Mouse (Mus musculus): ENCODE results near the gene Ctnna3. TPM values are rescaled to one million over a fixed set of nuclear protein-coding genes. Genes with fewer than 3 reads are reported as not detected.
"Not testable (repeated sequence)": the region's sequence is repeated elsewhere in the genome, so short reads cannot be mapped to it uniquely, and the experiment has no call there.

The Ctnna3 gene
- polyA plus RNA-seq (2015; fragmentation: Nextera tagmentation; extraction: Ambion mirVana), result 0.26 and 0.40 TPM in 2 replicates

- WGBS, result under 1% methylated on average over 55 of the region's 55 CpGs
- Histone ChIP-seq H3K4me2 (peak within 1 kb of the TSS; percentile 77), H3K9ac (peak within 1 kb of the TSS; percentile 67), H3K4me3 (peak within 1 kb of the TSS; percentile 71), H3K27me3 (no peaks in the 10 kb centered on the region), H3K36me3 (ENCODE audit: poor library complexity, severe bottlenecking) (no peaks in the 10 kb centered on the region), H3K4me1 (peaks cover 6% of the 10 kb centered on the region; the same call in 1 of the 2 replicates), H3K9me3 (replicated peaks) (no peaks in the 10 kb centered on the region), H3K27ac (peak within 1 kb of the TSS; percentile 48; the same call in 1 of the 2 replicates)
- peak; percentile 97 for ATAC-seq
Measured at GRCm38 (mm10) chr10:63429785-63430305, at the start of gene Ctnna3. TSS of gene Ctnna3 (plus strand) at chr10:63430098.

GRCm38 (mm10) chr10:63381498-63382280 lies 48.2 kb upstream of the Ctnna3 start, which contains the start of gene Sirt1:
TSS of gene Sirt1 (minus strand) at chr10:63381704.
- H3K4me1 ChIP-seq, result peaks cover 9% of the 10 kb centered on the region
- no peaks in the 10 kb centered on the region for H3K9me3 ChIP-seq (replicated peaks)
- peak within 1 kb of the TSS; percentile 87 for H3K4me2 ChIP-seq
- peak within 1 kb of the TSS; percentile 77 for H3K9ac ChIP-seq
- peaks cover 15% of the 10 kb centered on the region; the same call in 1 of the 2 replicates for H3K27me3 ChIP-seq
- WGBS, result 5% methylated on average over 24 of the region's 24 CpGs
- ATAC-seq, result no peak
- H3K27ac ChIP-seq, result no peak within 1 kb of the TSS
- no peaks in the 10 kb centered on the region for H3K36me3 ChIP-seq (ENCODE audit: poor library complexity, severe bottlenecking)
- peak within 1 kb of the TSS; percentile 59 for H3K4me3 ChIP-seq

GRCm38 (mm10) chr10:63382372-63383279 lies 47.3 kb upstream of the Ctnna3 start, which contains the start of gene Dnajc12:
TSS of gene Dnajc12 (plus strand) at chr10:63382443.
- Histone ChIP-seq H3K4me2 (peak within 1 kb of the TSS; percentile 87), H3K4me1 (peaks cover 9% of the 10 kb centered on the region), H3K4me3 (peak within 1 kb of the TSS; percentile 59), H3K9me3 (replicated peaks) (no peaks in the 10 kb centered on the region), H3K36me3 (ENCODE audit: poor library complexity, severe bottlenecking) (no peaks in the 10 kb centered on the region), H3K27ac (no peak within 1 kb of the TSS), H3K27me3 (peaks cover 15% of the 10 kb centered on the region; the same call in 1 of the 2 replicates), H3K9ac (peak within 1 kb of the TSS; percentile 77)
- WGBS, result under 1% methylated on average over 28 of the region's 28 CpGs
- peak; percentile 96 for ATAC-seq

- H3K9me3 ChIP-seq (replicated peaks); H3K4me1 ChIP-seq; H3K27ac ChIP-seq; H3K36me3 ChIP-seq (ENCODE audit: poor library complexity, severe bottlenecking); H3K27me3 ChIP-seq; H3K9ac ChIP-seq; ATAC-seq: not testable (repeated sequence)
- Histone ChIP-seq H3K4me2 (peak overlapping the region; percentile 73), H3K4me3 (peak overlapping the region; percentile 52)
- 31% methylated on average over 5 of the region's 5 CpGs for WGBS
Measured at GRCm38 (mm10) chr10:63385897-63386296, 44.0 kb upstream of the Ctnna3 start.

GRCm38 (mm10) chr10:63386444-63386843 lies 43.5 kb upstream of the Ctnna3 start:
- peak overlapping the region; percentile 52 for H3K4me3 ChIP-seq
- under 1% methylated on average over 19 of the region's 19 CpGs for WGBS
- no peak overlapping the region; the same call in 1 of the 2 replicates for H3K27ac ChIP-seq
- H3K4me1 ChIP-seq, result peaks cover 6% of the 10 kb centered on the region
- H3K9ac ChIP-seq, result peak overlapping the region; percentile 58
- H3K4me2 ChIP-seq, result peak overlapping the region; percentile 73
- ATAC-seq, result peak; percentile 77
- H3K36me3 ChIP-seq (ENCODE audit: poor library complexity, severe bottlenecking), result no peaks in the 10 kb centered on the region
- H3K27me3 ChIP-seq, result 0 out of 2 replicates have a peak, but pooled peaks cover 5% of the 10 kb centered on the region
- no peaks in the 10 kb centered on the region for H3K9me3 ChIP-seq (replicated peaks)

- no peak for ATAC-seq
- Histone ChIP-seq H3K27ac (no peak overlapping the region), H3K4me3 (peak overlapping the region; percentile 52), H3K36me3 (ENCODE audit: poor library complexity, severe bottlenecking) (no peaks in the 10 kb centered on the region), H3K9ac (peak overlapping the region; percentile 58), H3K4me2 (peak overlapping the region; percentile 73), H3K27me3 (no peaks in the 10 kb centered on the region), H3K4me1 (peaks cover under 1% of the 10 kb centered on the region; the same call in 1 of the 2 replicates), H3K9me3 (replicated peaks) (no peaks in the 10 kb centered on the region)
- 3% methylated on average over 10 of the region's 10 CpGs for WGBS
Measured at GRCm38 (mm10) chr10:63386991-63387390, 42.9 kb upstream of the Ctnna3 start.

GRCm38 (mm10) chr10:63388948-63389347 lies 41.0 kb upstream of the Ctnna3 start:
- H3K4me1 ChIP-seq, result no peaks in the 10 kb centered on the region
- no peak for ATAC-seq
- no peaks in the 10 kb centered on the region for H3K9me3 ChIP-seq (replicated peaks)
- no peak overlapping the region for H3K9ac ChIP-seq
- no peaks in the 10 kb centered on the region for H3K27me3 ChIP-seq
- H3K4me3 ChIP-seq, result no peak overlapping the region
- no peak overlapping the region for H3K4me2 ChIP-seq
- no peaks in the 10 kb centered on the region for H3K36me3 ChIP-seq (ENCODE audit: poor library complexity, severe bottlenecking)
- H3K27ac ChIP-seq, result no peak overlapping the region
- WGBS, result 67% methylated on average over 4 of the region's 4 CpGs

- Histone ChIP-seq H3K27ac (no peak overlapping the region), H3K4me1 (no peaks in the 10 kb centered on the region), H3K36me3 (ENCODE audit: poor library complexity, severe bottlenecking) (no peaks in the 10 kb centered on the region), H3K9ac (no peak overlapping the region), H3K4me3 (no peak overlapping the region), H3K27me3 (no peaks in the 10 kb centered on the region), H3K4me2 (no peak overlapping the region), H3K9me3 (replicated peaks) (no peaks in the 10 kb centered on the region)
- no peak for ATAC-seq
- WGBS, result 92% methylated on average over 10 of the region's 10 CpGs
Measured at GRCm38 (mm10) chr10:63396963-63397362, 32.9 kb upstream of the Ctnna3 start.

- no peak for ATAC-seq
- H3K4me3 ChIP-seq, result no peak overlapping the region
- H3K9ac ChIP-seq, result no peak overlapping the region
- no peak overlapping the region for H3K27ac ChIP-seq
- no peaks in the 10 kb centered on the region for H3K36me3 ChIP-seq (ENCODE audit: poor library complexity, severe bottlenecking)
- H3K4me2 ChIP-seq, result no peak overlapping the region
- H3K27me3 ChIP-seq, result no peaks in the 10 kb centered on the region
- H3K4me1 ChIP-seq, result no peaks in the 10 kb centered on the region
- no peaks in the 10 kb centered on the region for H3K9me3 ChIP-seq (replicated peaks)
- WGBS, result 86% methylated on average over 5 of the region's 5 CpGs
Measured at GRCm38 (mm10) chr10:63402731-63403504, 27.0 kb upstream of the Ctnna3 start.

GRCm38 (mm10) chr10:63403636-63404035 lies 26.3 kb upstream of the Ctnna3 start:
- Histone ChIP-seq H3K27ac (no peak overlapping the region), H3K36me3 (ENCODE audit: poor library complexity, severe bottlenecking) (no peaks in the 10 kb centered on the region), H3K27me3 (no peaks in the 10 kb centered on the region), H3K4me2 (no peak overlapping the region), H3K9ac (no peak overlapping the region), H3K4me3 (no peak overlapping the region), H3K4me1 (no peaks in the 10 kb centered on the region), H3K9me3 (replicated peaks) (no peaks in the 10 kb centered on the region)
- no peak for ATAC-seq
- WGBS, result 86% methylated on average over 2 of the region's 2 CpGs
